Mouse (Mus musculus) limb, embryonic 14.5 days (tissue): ENCODE measurements around the gene Smim13. TPM values are rescaled to one million over a fixed set of nuclear protein-coding genes. Genes with fewer than 3 reads are reported as not detected.
"Not testable (repeated sequence)": the region's sequence is repeated elsewhere in the genome, so short reads cannot be mapped to it uniquely, and the experiment has no call there.

Source experiments
- ATAC-seq: fragments of 200-750 bp; cut with Nextera tagmentation; 2 replicates; pipeline ENCODE4 v1.8.0; 2017; ENCODE audit warnings: low read depth, moderate number of reproducible peaks, moderate TSS enrichment; ENCODE audit not compliant: low FRiP score
- DNase-seq: peaks from one replicate; pipeline ENCODE4 v3.0.0-alpha.2; 2015; ENCODE audit warnings: low spot score
- H3K27ac ChIP-seq: fragments of 300-500 bp; sonication (generic); replicated peaks from 2 replicates; pipeline ENCODE4 v1.5.1; 2014; ENCODE audit warnings: low read depth, mild to moderate bottlenecking, low read length, moderate library complexity, mixed read lengths
- H3K27me3 ChIP-seq: fragments of 300-500 bp; sonication (generic); 2 replicates; pipeline ENCODE4 v1.6.1; 2014; ENCODE audit warnings: low read length, mixed read lengths; ENCODE audit not compliant: control insufficient read depth, insufficient read depth
- H3K36me3 ChIP-seq: fragments of 300-500 bp; sonication (generic); 2 replicates; pipeline ENCODE4 v1.6.1; 2014; ENCODE audit warnings: mild to moderate bottlenecking, low read length, moderate library complexity, mixed read lengths; ENCODE audit not compliant: control insufficient read depth, insufficient read depth
- H3K4me1 ChIP-seq: fragments of 300-500 bp; sonication (generic); 2 replicates; pipeline ENCODE4 v1.6.1; 2014; ENCODE audit warnings: antibody characterized with exemption, low read length, mixed read lengths; ENCODE audit not compliant: control insufficient read depth, insufficient read depth
- H3K4me2 ChIP-seq: fragments of 300-500 bp; sonication (generic); replicated peaks from 2 replicates; pipeline ENCODE4 v1.6.1; 2014; ENCODE audit warnings: low read depth, mild to moderate bottlenecking, low read length, moderate library complexity; ENCODE audit not compliant: severe bottlenecking
- H3K4me3 ChIP-seq: fragments of 300-500 bp; sonication (generic); replicated peaks from 2 replicates; pipeline ENCODE4 v1.5.1; 2014; ENCODE audit warnings: low read length
- H3K9ac ChIP-seq: fragments of 300-500 bp; sonication (generic); 2 replicates; pipeline ENCODE4 v1.6.1; 2014; ENCODE audit warnings: mild to moderate bottlenecking, low read depth, low read length, moderate library complexity; ENCODE audit not compliant: severe bottlenecking
- H3K9me3 ChIP-seq: fragments of 300-500 bp; sonication (generic); 2 replicates; pipeline ENCODE4 v1.6.1; 2016; ENCODE audit warnings: low read length; ENCODE audit not compliant: control insufficient read depth
- POLR2A ChIP-seq: fragments of 200-500 bp; IDR thresholded peaks from 2 replicates; pipeline ENCODE4 v1.8.0; 2012; ENCODE audit warnings: inconsistent platforms, mild to moderate bottlenecking, moderate library complexity, borderline replicate concordance; ENCODE audit not compliant: insufficient read depth, insufficient read length; ENCODE audit errors: extremely low read depth
- WGBS: fragments of 180-500 bp; shearing (Covaris S2); extraction: QIAGEN DNeasy Blood & Tissue Kit; methylation state at CpG from one replicate; pipeline ENCODE4 v1.1.7; 2014; 5-methylcytosine and 5-hydroxymethylcytosine counted together
- polyA plus RNA-seq, 2 experiments: library from polyadenylated mRNA; depleted of rRNA in 1 of 2; stranded (reverse) in 1 of 2; unstranded in 1 of 2; fragments of >200 nt; fragmentation: Nextera tagmentation in 1 of 2; extraction: Ambion mirVana in 1 of 2; gene quantifications; 2 replicates each; pipeline versions ENCODE4 v1.2.1 to v1.2.3; 2012 to 2014

The Smim13 gene
- polyA plus RNA-seq, 2 experiments: 12.3 to 15.8 TPM

DNA sequence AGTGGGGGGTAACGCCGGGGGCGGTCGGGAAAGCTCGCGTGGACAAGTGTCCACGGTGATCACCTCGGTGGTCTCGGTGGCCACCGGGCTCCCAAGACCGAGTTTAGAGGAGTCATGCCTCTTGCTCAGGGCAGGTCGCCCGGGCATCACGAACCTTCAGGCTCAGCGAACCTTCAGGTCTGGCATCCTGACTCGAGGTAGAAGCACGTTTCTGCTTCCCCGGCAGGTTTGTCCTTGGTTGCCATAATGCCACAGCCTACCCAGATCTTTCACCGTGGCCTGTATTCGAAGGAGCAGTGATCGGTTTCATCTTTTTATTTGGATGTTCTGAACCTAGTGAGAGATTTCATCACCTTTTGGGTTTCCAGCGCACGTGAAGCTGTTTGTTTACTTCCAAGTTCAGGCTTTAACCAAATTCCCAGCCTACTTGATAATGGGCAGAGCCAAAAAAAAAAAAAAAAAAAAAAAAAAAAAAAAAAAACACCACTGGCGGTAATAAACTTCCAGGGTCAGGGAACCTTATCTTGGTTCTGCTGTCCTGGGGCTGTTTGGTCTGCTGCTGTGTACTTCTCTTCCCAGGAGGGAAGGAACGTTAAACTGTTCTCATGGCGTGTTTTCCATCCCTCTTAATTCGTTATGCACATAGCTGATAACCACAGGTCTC lies 806 bp downstream of the Smim13 start:
- Histone ChIP-seq H3K4me2 (peak overlapping the region; percentile 71), H3K27ac (peak overlapping the region; percentile 81), H3K27me3 (no peaks in the 10 kb centered on the region), H3K9ac (peak overlapping the region; percentile 82), H3K4me1 (0 out of 2 replicates have a peak, but pooled peaks cover 5% of the 10 kb centered on the region), H3K4me3 (peak overlapping the region; percentile 77), H3K36me3 (no peaks in the 10 kb centered on the region), H3K9me3 (no peaks in the 10 kb centered on the region)
- under 1% methylated on average over 27 of the region's 27 CpGs for WGBS
- ATAC-seq (no peak), DNase-seq (no peak)
- no peak for TF ChIP-seq POLR2A

DNA sequence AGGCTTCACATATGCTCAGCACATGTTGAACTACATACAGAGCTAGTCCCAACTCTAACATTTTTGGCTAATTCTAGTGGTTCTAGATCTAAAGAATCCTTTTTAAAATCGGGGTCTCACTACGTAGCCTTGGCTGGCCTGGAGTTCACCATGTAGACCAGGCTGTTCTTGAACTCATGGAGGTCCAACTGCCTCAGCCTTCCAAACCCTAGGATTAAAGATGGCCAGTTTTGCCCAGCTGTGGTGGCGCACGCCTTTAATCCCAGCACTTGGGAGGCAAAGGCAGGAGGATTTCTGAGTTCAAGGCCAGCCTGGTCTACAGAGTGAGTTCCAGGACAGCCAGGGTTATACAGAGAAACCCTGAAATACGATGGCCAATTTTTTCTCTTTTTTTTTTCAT lies 1.6 kb downstream of the Smim13 start:
- H3K4me3 ChIP-seq, H3K27ac ChIP-seq, H3K4me1 ChIP-seq, H3K27me3 ChIP-seq, DNase-seq, ATAC-seq, H3K9ac ChIP-seq, H3K36me3 ChIP-seq, H3K9me3 ChIP-seq: not testable (repeated sequence)
- WGBS: 83% methylated on average over 5 of the region's 5 CpGs
- peak overlapping the region; percentile 71; the same call in 1 of the 2 replicates for H3K4me2 ChIP-seq

DNA sequence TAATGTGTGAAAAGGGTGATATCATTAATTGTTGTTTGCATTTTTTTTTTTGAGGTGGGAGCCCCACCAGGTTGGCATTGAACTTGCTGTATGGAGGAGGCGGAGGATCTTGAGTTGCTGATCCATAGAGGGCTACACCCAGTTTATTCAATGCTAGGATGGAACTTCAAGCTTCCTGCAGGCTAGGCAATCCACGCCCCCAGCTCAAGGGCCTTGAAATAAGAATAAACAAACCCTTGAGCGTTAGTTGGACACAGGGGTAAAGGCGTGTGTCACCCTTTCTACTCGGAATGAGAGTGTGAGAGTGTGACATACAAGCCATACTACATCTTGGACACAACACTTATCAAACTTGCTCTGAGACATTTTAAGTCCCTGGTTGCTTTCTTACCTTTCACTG lies 2.0 kb downstream of the Smim13 start:
- Histone ChIP-seq H3K4me3 (no peak overlapping the region), H3K4me1 (0 out of 2 replicates have a peak, but pooled peaks cover 5% of the 10 kb centered on the region), H3K9me3 (no peaks in the 10 kb centered on the region), H3K4me2 (no peak overlapping the region), H3K27ac (no peak overlapping the region), H3K36me3 (no peaks in the 10 kb centered on the region), H3K9ac (no peak overlapping the region), H3K27me3 (no peaks in the 10 kb centered on the region)
- DNase-seq (no peak), ATAC-seq (no peak)
- WGBS: 84% methylated on average over 5 of the region's 5 CpGs
- no peak for TF ChIP-seq POLR2A

DNA sequence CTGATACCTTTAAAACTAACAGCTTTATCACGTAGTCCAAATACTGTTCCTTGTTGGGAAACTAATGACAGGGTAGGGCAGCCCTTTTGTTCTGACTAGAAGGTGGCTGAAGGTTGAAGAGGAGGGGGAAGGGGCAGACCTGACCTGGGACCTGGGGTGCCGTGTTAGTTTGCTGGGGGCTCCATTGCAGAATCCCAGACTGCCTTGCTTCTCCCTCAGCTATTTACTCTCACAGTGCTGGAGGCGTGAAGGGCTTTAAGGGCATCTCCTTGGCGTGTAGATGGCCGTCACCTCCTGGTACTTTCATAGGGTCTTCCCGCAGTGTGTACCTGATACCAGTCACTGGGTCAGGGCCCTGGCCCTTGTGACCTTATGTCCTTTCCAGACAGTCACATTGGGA lies 2.5 kb downstream of the Smim13 start:
- Histone ChIP-seq H3K4me2 (no peak overlapping the region), H3K9ac (no peak overlapping the region), H3K36me3 (no peaks in the 10 kb centered on the region), H3K27ac (no peak overlapping the region), H3K9me3 (no peaks in the 10 kb centered on the region), H3K4me1 (0 out of 2 replicates have a peak, but pooled peaks cover 5% of the 10 kb centered on the region), H3K27me3 (no peaks in the 10 kb centered on the region), H3K4me3 (no peak overlapping the region)
- DNase-seq (no peak), ATAC-seq (no peak)
- TF ChIP-seq POLR2A: no peak
- WGBS: 80% methylated on average over 6 of the region's 6 CpGs

DNA sequence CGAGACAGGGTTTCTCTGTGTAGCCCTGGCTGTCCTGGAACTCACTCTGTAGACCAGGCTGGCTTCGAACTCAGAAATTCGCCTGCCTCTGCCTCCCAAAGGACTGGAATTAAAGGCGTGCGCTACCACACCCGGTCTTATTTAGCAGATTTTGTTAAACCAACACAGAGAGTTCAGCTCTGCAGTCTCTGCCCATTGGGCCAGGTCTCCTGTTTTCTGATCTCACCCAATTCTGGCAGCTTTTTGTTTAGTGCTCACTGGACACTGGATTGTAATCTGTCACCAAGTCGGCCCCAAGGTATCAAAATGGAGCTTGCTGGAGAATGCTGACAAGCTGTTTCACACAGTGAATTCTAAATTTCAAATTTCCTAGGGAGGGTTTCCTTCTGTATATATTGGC lies 3.1 kb downstream of the Smim13 start:
- Histone ChIP-seq H3K4me2 (no peak overlapping the region), H3K27me3 (no peaks in the 10 kb centered on the region), H3K4me1 (0 out of 2 replicates have a peak, but pooled peaks cover 5% of the 10 kb centered on the region), H3K9ac (no peak overlapping the region), H3K27ac (no peak overlapping the region), H3K4me3 (no peak overlapping the region), H3K36me3 (no peaks in the 10 kb centered on the region), H3K9me3 (no peaks in the 10 kb centered on the region)
- TF ChIP-seq POLR2A: no peak
- ATAC-seq: no peak
- no peak for DNase-seq
- WGBS: 95% methylated on average over 7 of the region's 7 CpGs

DNA sequence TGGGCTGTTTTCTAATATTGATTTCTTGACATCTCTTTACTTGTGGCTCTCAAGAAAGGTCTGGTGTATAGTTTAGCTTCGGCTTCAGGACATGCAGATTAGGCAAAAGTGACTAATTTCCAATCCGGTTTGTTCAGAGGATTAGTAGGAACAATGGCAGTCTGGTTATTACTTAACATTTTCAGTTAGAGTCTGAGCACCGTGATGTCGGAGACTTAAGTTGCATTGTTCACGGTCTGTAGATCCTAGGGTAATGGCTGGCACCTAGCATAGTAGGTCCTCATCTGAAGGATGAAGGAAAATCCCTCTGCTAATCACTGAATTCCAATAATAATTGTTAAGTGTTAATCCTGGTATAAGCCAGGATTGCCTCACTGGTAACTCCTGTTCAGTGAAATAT lies 6.5 kb downstream of the Smim13 start:
- Histone ChIP-seq H3K9me3 (no peaks in the 10 kb centered on the region), H3K4me1 (0 out of 2 replicates have a peak, but pooled peaks cover under 1% of the 10 kb centered on the region), H3K27me3 (no peaks in the 10 kb centered on the region), H3K4me2 (no peak overlapping the region), H3K27ac (no peak overlapping the region), H3K4me3 (no peak overlapping the region), H3K9ac (no peak overlapping the region), H3K36me3 (no peaks in the 10 kb centered on the region)
- WGBS: 92% methylated on average over 5 of the region's 5 CpGs
- TF ChIP-seq POLR2A: no peak
- no peak for DNase-seq
- no peak for ATAC-seq
